13 mouse cellular contexts compared by ENCODE assay signal in genomic region chr13:39084544-39084943, GRCm38 (mm10).
DNase-seq lines count a peak whose midpoint lies in the region; ATAC-seq and TF ChIP-seq lines count a peak whose summit lies in the region.
"Had no signal": no experiment of that assay in that cellular context is flagged by ENCODE, and none has a peak within 500 bp of the region (broad histone marks: within the 10 kb centered on the region; RNA-seq: fewer than 3 reads in every experiment).

No protein-coding gene starts in this region.

- no peak overlapping the region for H3K9ac ChIP-seq in hindbrain, embryonic 11.5 days (ENCODE audit: low read depth, low read length)
- no peak overlapping the region for H3K9ac ChIP-seq in hindbrain, postnatal 0 days (replicated peaks; ENCODE audit: low read length)
- H3K9ac ChIP-seq: hindbrain, embryonic 15.5 days had no signal

- H3K4me1 ChIP-seq in hindbrain, embryonic 11.5 days (replicated peaks; ENCODE audit: control insufficient read depth, insufficient read depth, low read length): no peaks in the 10 kb centered on the region
- H3K4me1 ChIP-seq in hindbrain, embryonic 10.5 days (replicated peaks): no peaks in the 10 kb centered on the region
- H3K4me1 ChIP-seq in hindbrain, postnatal 0 days (ENCODE audit: insufficient read depth, low read length): no peaks in the 10 kb centered on the region; the same call in 1 of the 2 replicates

- DNase-seq in hindbrain, embryonic 11.5 days (ENCODE audit: low spot score): no peak
- no peak for DNase-seq in hindbrain, embryonic 10.5 days (ENCODE audit: low spot score)
- DNase-seq in right cerebral cortex, postnatal 4 days: peak; percentile 26
- no peak for DNase-seq in right cerebral cortex, postnatal 36 days (ENCODE audit: low spot score in 2 of 2)
- peak; percentile 40 for DNase-seq in hindbrain, postnatal 0 days (ENCODE audit: low spot score)
- DNase-seq in thymus, postnatal 25 days: no peak
- no peak for DNase-seq in urinary bladder, adult 2 months (ENCODE audit: low spot score)
- DNase-seq: B cell, adult 2 months; cerebellum, adult 8-10 months; gastrocnemius, adult 2 months; spleen, adult 18-20 months had no signal

- peak; percentile 61 for ATAC-seq in hindbrain, embryonic 11.5 days (ENCODE audit: low FRiP score)
- ATAC-seq in hindbrain, postnatal 0 days: peak; percentile 55; the same call in 1 of the 2 replicates
- no peak for ATAC-seq in inflammation-experienced regulatory T-cells, adult 6 months

- H3K27me3 ChIP-seq in hindbrain, embryonic 11.5 days (ENCODE audit: control insufficient read depth, insufficient read depth, low read length): no peaks in the 10 kb centered on the region
- no peaks in the 10 kb centered on the region for H3K27me3 ChIP-seq in hindbrain, embryonic 10.5 days (ENCODE audit: insufficient read depth, poor library complexity, severe bottlenecking)
- no peaks in the 10 kb centered on the region for H3K27me3 ChIP-seq in hindbrain, postnatal 0 days (ENCODE audit: insufficient read depth, low read length)
- H3K27me3 ChIP-seq: hindbrain, embryonic 15.5 days had no signal

- H3K4me3 ChIP-seq in hindbrain, embryonic 11.5 days (ENCODE audit: low read depth, low read length): no peak overlapping the region
- H3K4me3 ChIP-seq in hindbrain, embryonic 10.5 days: no peak overlapping the region
- H3K4me3 ChIP-seq in hindbrain, postnatal 0 days (ENCODE audit: low read length): no peak overlapping the region
- H3K4me3 ChIP-seq: gastrocnemius, adult 2 months; hindbrain, embryonic 15.5 days had no signal

- H3K36me3 ChIP-seq in hindbrain, embryonic 11.5 days (ENCODE audit: control insufficient read depth, insufficient read depth, low read length): no peaks in the 10 kb centered on the region
- no peaks in the 10 kb centered on the region for H3K36me3 ChIP-seq in hindbrain, embryonic 10.5 days
- no peaks in the 10 kb centered on the region for H3K36me3 ChIP-seq in hindbrain, postnatal 0 days (ENCODE audit: insufficient read depth, low read length)
- H3K36me3 ChIP-seq: hindbrain, embryonic 15.5 days had no signal

- H3K4me2 ChIP-seq in hindbrain, embryonic 11.5 days (replicated peaks; ENCODE audit: low read depth, low read length): no peak overlapping the region
- H3K4me2 ChIP-seq in hindbrain, postnatal 0 days (ENCODE audit: low read depth, low read length): no peak overlapping the region
- H3K4me2 ChIP-seq: hindbrain, embryonic 15.5 days had no signal

- no peaks in the 10 kb centered on the region for H3K9me3 ChIP-seq in hindbrain, embryonic 11.5 days (ENCODE audit: control insufficient read depth, low read length)
- no peaks in the 10 kb centered on the region for H3K9me3 ChIP-seq in hindbrain, embryonic 10.5 days
- H3K9me3 ChIP-seq in hindbrain, postnatal 0 days (ENCODE audit: low read length): no peaks in the 10 kb centered on the region
- H3K9me3 ChIP-seq: hindbrain, embryonic 15.5 days had no signal

- no peak overlapping the region for H3K27ac ChIP-seq in hindbrain, embryonic 11.5 days (ENCODE audit: low read depth, low read length)
- no peak overlapping the region for H3K27ac ChIP-seq in hindbrain, embryonic 10.5 days
- H3K27ac ChIP-seq in hindbrain, postnatal 0 days: no peak overlapping the region
- H3K27ac ChIP-seq: gastrocnemius, adult 2 months; hindbrain, embryonic 15.5 days had no signal

- TF ChIP-seq CTCF in hindbrain, postnatal 0 days (IDR thresholded peaks at IDR 0.05; ENCODE audit: low read depth): no peak

- 62% methylated on average over 5 of the region's 5 CpGs for WGBS in hindbrain, embryonic 11.5 days
- WGBS in hindbrain, embryonic 10.5 days: 75% methylated on average over 5 of the region's 5 CpGs
- 28% methylated on average over 5 of the region's 5 CpGs for WGBS in hindbrain, postnatal 0 days

Comparison
In these comparisons a context has a peak if more than half of its experiments do, and no peak if none do; other contexts are left out.
1. DNase-seq: peak in right cerebral cortex, postnatal 4 days (single experiment) and hindbrain, postnatal 0 days (single experiment); none in hindbrain, embryonic 11.5 days (single experiment), hindbrain, embryonic 10.5 days (single experiment), right cerebral cortex, postnatal 36 days (0 of 2), thymus, postnatal 25 days (single experiment) and urinary bladder, adult 2 months (single experiment).